Mouse (Mus musculus) stomach, embryonic 16.5 days (tissue): ENCODE results near the gene Ctu2. TPM values are rescaled to one million over a fixed set of nuclear protein-coding genes. Genes with fewer than 3 reads are reported as not detected.

ENCODE experiments used
- ATAC-seq: fragments of 200-750 bp; cut with Nextera tagmentation; 2 replicates; pipeline ENCODE4 v1.8.0; 2017; ENCODE audit warnings: moderate number of reproducible peaks, moderate TSS enrichment; ENCODE audit not compliant: insufficient read depth, low FRiP score
- H3K27ac ChIP-seq: fragments of 300-500 bp; sonication (generic); 2 replicates; pipeline ENCODE4 v1.5.1; 2014; ENCODE audit warnings: low read length
- H3K27me3 ChIP-seq: fragments of 300-500 bp; sonication (generic); 2 replicates; pipeline ENCODE4 v1.6.1; 2014; ENCODE audit warnings: low read length, control low read depth, mixed read lengths; ENCODE audit not compliant: control insufficient read depth, insufficient read depth
- H3K36me3 ChIP-seq: fragments of 300-500 bp; sonication (generic); 2 replicates; pipeline ENCODE4 v1.6.1; 2014; ENCODE audit warnings: low read length; ENCODE audit not compliant: control insufficient read depth, insufficient read depth
- H3K4me1 ChIP-seq: fragments of 300-500 bp; sonication (generic); 2 replicates; pipeline ENCODE4 v1.6.1; 2014; ENCODE audit warnings: low read length, control low read depth, mixed read lengths; ENCODE audit not compliant: control insufficient read depth, insufficient read depth
- H3K4me2 ChIP-seq: fragments of 300-500 bp; sonication (generic); 2 replicates; pipeline ENCODE4 v1.6.1; 2014; ENCODE audit warnings: low read depth, low read length, mixed read lengths
- H3K4me3 ChIP-seq: fragments of 300-500 bp; sonication (generic); replicated peaks from 2 replicates; pipeline ENCODE4 v1.5.1; 2014; ENCODE audit warnings: mild to moderate bottlenecking, low read length
- H3K9ac ChIP-seq: fragments of 300-500 bp; sonication (generic); 2 replicates; pipeline ENCODE4 v1.6.1; 2014; ENCODE audit warnings: low read length
- H3K9me3 ChIP-seq: fragments of 300-500 bp; sonication (generic); replicated peaks from 2 replicates; pipeline ENCODE4 v1.6.1; 2016; ENCODE audit warnings: low read length, control low read depth; ENCODE audit not compliant: control insufficient read depth
- WGBS: fragments of 180-500 bp; shearing (Covaris S2); extraction: QIAGEN DNeasy Blood & Tissue Kit; methylation state at CpG from one replicate; pipeline ENCODE4 v1.1.7; 2014; 5-methylcytosine and 5-hydroxymethylcytosine counted together
- polyA plus RNA-seq: library from polyadenylated mRNA; unstranded; fragments of >200 nt; fragmentation: Nextera tagmentation; extraction: Ambion mirVana; gene quantifications from 2 replicates; pipeline ENCODE4 v1.2.1, GENCODE M21; 2015

Ctu2 gene
- polyA plus RNA-seq, 1 experiment from 2014 or later: 39.8 TPM

- Histone ChIP-seq H3K4me3 (no peak overlapping the region), H3K9me3 (no peaks in the 10 kb centered on the region), H3K27ac (no peak overlapping the region), H3K4me2 (no peak overlapping the region), H3K36me3 (peaks cover 12% of the 10 kb centered on the region), H3K4me1 (peaks cover 7% of the 10 kb centered on the region), H3K9ac (no peak overlapping the region), H3K27me3 (no peaks in the 10 kb centered on the region)
- 78% methylated on average over 6 of the region's 6 CpGs for WGBS
- ATAC-seq: no peak
Measured at GRCm38 (mm10) chr8:122469407-122469806, 6.5 kb upstream of the Ctu2 start.

GRCm38 (mm10) chr8:122469965-122470364 lies 6.0 kb upstream of the Ctu2 start:
- no peaks in the 10 kb centered on the region for H3K27me3 ChIP-seq
- H3K4me2 ChIP-seq: no peak overlapping the region
- H3K4me1 ChIP-seq: peaks cover 12% of the 10 kb centered on the region
- no peak for ATAC-seq
- no peaks in the 10 kb centered on the region for H3K9me3 ChIP-seq
- H3K4me3 ChIP-seq: no peak overlapping the region
- H3K9ac ChIP-seq: no peak overlapping the region
- H3K36me3 ChIP-seq: peaks cover 12% of the 10 kb centered on the region
- WGBS: 85% methylated on average over 10 of the region's 10 CpGs
- no peak overlapping the region for H3K27ac ChIP-seq

GRCm38 (mm10) chr8:122470691-122471090 lies 5.3 kb upstream of the Ctu2 start:
- Histone ChIP-seq H3K27ac (no peak overlapping the region), H3K36me3 (peaks cover 12% of the 10 kb centered on the region)
- WGBS: 83% methylated on average over 5 of the region's 5 CpGs

GRCm38 (mm10) chr8:122473911-122474421 lies 2.0 kb upstream of the Ctu2 start:
- no peak overlapping the region; the same call in 1 of the 2 replicates for H3K9ac ChIP-seq
- no peak overlapping the region for H3K4me2 ChIP-seq
- H3K27ac ChIP-seq: no peak overlapping the region
- peaks cover 22% of the 10 kb centered on the region for H3K4me1 ChIP-seq
- no peaks in the 10 kb centered on the region for H3K36me3 ChIP-seq
- H3K9me3 ChIP-seq: no peaks in the 10 kb centered on the region
- no peak for ATAC-seq
- H3K4me3 ChIP-seq: no peak overlapping the region
- 86% methylated on average over 8 of the region's 8 CpGs for WGBS
- no peaks in the 10 kb centered on the region for H3K27me3 ChIP-seq

More at GRCm38 (mm10) chr8:122470691-122471090, 5.3 kb upstream of the Ctu2 start:
- Histone ChIP-seq H3K9ac (peak overlapping the region; percentile 21; the same call in 1 of the 2 replicates), H3K4me2 (no peak overlapping the region), H3K4me3 (no peak overlapping the region), H3K27me3 (no peaks in the 10 kb centered on the region), H3K4me1 (peaks cover 15% of the 10 kb centered on the region), H3K9me3 (no peaks in the 10 kb centered on the region)
- ATAC-seq: no peak

GRCm38 (mm10) chr8:122474951-122475560 lies 887 bp upstream of the Ctu2 start:
- Histone ChIP-seq H3K36me3 (peaks cover 5% of the 10 kb centered on the region; the same call in 1 of the 2 replicates), H3K27ac (peak overlapping the region; percentile 43), H3K27me3 (no peaks in the 10 kb centered on the region), H3K4me2 (peak overlapping the region; percentile 66), H3K9me3 (no peaks in the 10 kb centered on the region), H3K4me3 (peak overlapping the region; percentile 73), H3K9ac (peak overlapping the region; percentile 84), H3K4me1 (peaks cover 22% of the 10 kb centered on the region)
- 7% methylated on average over 16 of the region's 16 CpGs for WGBS
- ATAC-seq: no peak

- Histone ChIP-seq H3K36me3 (peaks cover 43% of the 10 kb centered on the region), H3K4me3 (no peak overlapping the region), H3K9me3 (no peaks in the 10 kb centered on the region), H3K9ac (no peak overlapping the region), H3K4me1 (no peaks in the 10 kb centered on the region), H3K27ac (no peak overlapping the region), H3K27me3 (no peaks in the 10 kb centered on the region), H3K4me2 (no peak overlapping the region)
- ATAC-seq: no peak
- WGBS: 94% methylated on average over 8 of the region's 8 CpGs
Measured at GRCm38 (mm10) chr8:122482448-122482847, 6.5 kb downstream of the Ctu2 start.

- Histone ChIP-seq H3K9ac (no peak overlapping the region), H3K4me1 (no peaks in the 10 kb centered on the region), H3K27me3 (no peaks in the 10 kb centered on the region), H3K36me3 (peaks cover 51% of the 10 kb centered on the region), H3K4me3 (no peak overlapping the region), H3K4me2 (no peak overlapping the region), H3K27ac (no peak overlapping the region), H3K9me3 (no peaks in the 10 kb centered on the region)
- 95% methylated on average over 7 of the region's 7 CpGs for WGBS
- no peak for ATAC-seq
Measured at GRCm38 (mm10) chr8:122483877-122484276, 7.9 kb downstream of the Ctu2 start.

- WGBS: 82% methylated on average over 12 of the region's 12 CpGs
- no peak overlapping the region for H3K4me3 ChIP-seq
- no peak overlapping the region for H3K27ac ChIP-seq
- no peak for ATAC-seq
- no peak overlapping the region for H3K9ac ChIP-seq
- no peaks in the 10 kb centered on the region for H3K9me3 ChIP-seq
- H3K27me3 ChIP-seq: no peaks in the 10 kb centered on the region
- no peak overlapping the region for H3K4me2 ChIP-seq
- H3K4me1 ChIP-seq: no peaks in the 10 kb centered on the region
- peaks cover 46% of the 10 kb centered on the region for H3K36me3 ChIP-seq
Measured at GRCm38 (mm10) chr8:122484831-122485230, 8.9 kb downstream of the Ctu2 start.

- H3K9ac ChIP-seq: no peak overlapping the region
- WGBS: 92% methylated on average over 9 of the region's 9 CpGs
- no peak for ATAC-seq
Measured at GRCm38 (mm10) chr8:122488387-122488786, 12.4 kb downstream of the Ctu2 start.

More at GRCm38 (mm10) chr8:122488387-122488786, 12.4 kb downstream of the Ctu2 start:
- Histone ChIP-seq H3K4me1 (no peaks in the 10 kb centered on the region), H3K9me3 (no peaks in the 10 kb centered on the region), H3K4me2 (no peak overlapping the region), H3K27ac (no peak overlapping the region), H3K36me3 (peaks cover 32% of the 10 kb centered on the region), H3K4me3 (no peak overlapping the region), H3K27me3 (no peaks in the 10 kb centered on the region)
